Mouse (Mus musculus) heart, adult 2 months (tissue): ENCODE measurements around the gene Micu1. TPM values are rescaled to one million over a fixed set of nuclear protein-coding genes. Genes with fewer than 3 reads are reported as not detected.

ENCODE experiments used
- DNase-seq, 2 experiments: peaks; one replicate each; pipeline ENCODE4 v3.0.0; 2021
- H3K27ac ChIP-seq: fragments of 200-600 bp; 2 replicates; pipeline ENCODE4 v1.8.1; 2022
- H3K27me3 ChIP-seq: fragments of 200-500 bp; 2 replicates; pipeline ENCODE4 v1.6.1; 2012; ENCODE audit warnings: mild to moderate bottlenecking, low read length, inconsistent platforms, mixed read lengths; ENCODE audit not compliant: control insufficient read depth, insufficient read depth
- H3K36me3 ChIP-seq: fragments of 200-500 bp; 2 replicates; pipeline ENCODE4 v1.6.1; 2012; ENCODE audit warnings: low read length, inconsistent platforms; ENCODE audit not compliant: control insufficient read depth, insufficient read depth
- H3K4me1 ChIP-seq: fragments of 200-500 bp; 2 replicates; pipeline ENCODE4 v1.6.1; 2011; ENCODE audit warnings: low read length; ENCODE audit not compliant: control insufficient read depth, insufficient read depth
- H3K4me3 ChIP-seq: fragments of 200-600 bp; 2 replicates; pipeline ENCODE4 v1.8.1; 2022
- H3K79me2 ChIP-seq: fragments of 200-500 bp; replicated peaks from 2 replicates; pipeline ENCODE4 v1.6.1; 2012; ENCODE audit warnings: mild to moderate bottlenecking, inconsistent platforms, low read length, moderate library complexity, mixed read lengths; ENCODE audit not compliant: control insufficient read depth, insufficient read depth
- H3K9ac ChIP-seq: fragments of 200-500 bp; 2 replicates; pipeline ENCODE4 v1.6.1; 2012; ENCODE audit warnings: low read depth, mild to moderate bottlenecking, control low read depth, inconsistent platforms, low read length, mixed read lengths
- CTCF ChIP-seq: fragments of 200-600 bp; IDR thresholded peaks from 2 replicates; pipeline ENCODE4 v1.8.1; 2022; ENCODE audit warnings: antibody characterized with exemption, mild to moderate bottlenecking, moderate library complexity
- EP300 ChIP-seq: fragments of 200-500 bp; IDR thresholded peaks from 2 replicates; pipeline ENCODE4 v1.6.1; 2011; ENCODE audit warnings: low read depth, low read length, control low read depth; ENCODE audit not compliant: insufficient read depth
- POLR2A ChIP-seq: fragments of 200-500 bp; IDR thresholded peaks from 2 replicates; pipeline ENCODE4 v1.6.1; 2011; ENCODE audit warnings: mild to moderate bottlenecking, low read depth, low read length, control low read depth; ENCODE audit not compliant: insufficient read depth
- whole genome bisulfite sequencing: fragments of 180-500 bp; shearing (Covaris S2); methylation state at CpG from one replicate; pipeline ENCODE4 v1.1.7; 2018; 5-methylcytosine and 5-hydroxymethylcytosine counted together
- intact Hi-C: fragments of 180-260 bp; cut with DNase I; formaldehyde crosslinking; loops from one replicate; pipeline ENCODE4 v1.15.1; 2025
- polyA plus RNA-seq: library from polyadenylated mRNA; depleted of rRNA; stranded (reverse); fragments of >200 nt; gene quantifications from 2 replicates; pipeline ENCODE4 v1.2.3, GENCODE M21; 2012
- total RNA-seq, 2 experiments: library from RNA; stranded (reverse); gene quantifications; 2 replicates each; pipeline ENCODE4 v1.2.3; 2021

Gene Micu1
- total and polyA plus RNA-seq, 3 experiments, result 14.1 to 19.7 (median 17.6) TPM

DNA sequence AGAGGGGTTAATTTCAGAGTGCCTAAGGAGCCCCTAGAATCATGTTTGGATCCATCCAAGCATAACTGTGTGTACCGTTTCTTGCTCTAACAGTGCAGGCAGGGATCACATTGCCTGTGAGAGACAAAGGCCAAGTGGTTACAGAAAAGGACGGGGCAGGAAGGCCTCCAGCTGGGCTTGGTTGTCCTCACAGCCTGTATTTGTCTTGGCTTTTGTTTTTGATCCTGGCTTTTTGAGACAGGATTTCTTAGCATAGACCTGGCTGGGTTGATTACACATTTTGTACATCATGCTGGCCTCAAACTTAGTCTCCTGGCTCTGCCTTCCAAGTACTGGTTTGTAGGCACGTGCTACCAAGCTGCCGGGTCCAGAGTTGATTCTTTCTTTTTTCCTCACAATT is 93.6 kb downstream of the Micu1 start:
- Histone ChIP-seq H3K36me3 (no peaks in the 10 kb centered on the region), H3K9ac (no peak overlapping the region), H3K4me1 (no peaks in the 10 kb centered on the region), H3K4me3 (no peak overlapping the region), H3K27me3 (no peaks in the 10 kb centered on the region), H3K79me2 (no peaks in the 10 kb centered on the region), H3K27ac (no peak overlapping the region)
- no peak for DNase-seq
- intact Hi-C loops, result no loop called here
- WGBS, result 79% methylated on average over 4 of the region's 4 CpGs
- no peak for TF ChIP-seq CTCF
- no peak for TF ChIP-seq POLR2A
- no peak for TF ChIP-seq EP300

DNA sequence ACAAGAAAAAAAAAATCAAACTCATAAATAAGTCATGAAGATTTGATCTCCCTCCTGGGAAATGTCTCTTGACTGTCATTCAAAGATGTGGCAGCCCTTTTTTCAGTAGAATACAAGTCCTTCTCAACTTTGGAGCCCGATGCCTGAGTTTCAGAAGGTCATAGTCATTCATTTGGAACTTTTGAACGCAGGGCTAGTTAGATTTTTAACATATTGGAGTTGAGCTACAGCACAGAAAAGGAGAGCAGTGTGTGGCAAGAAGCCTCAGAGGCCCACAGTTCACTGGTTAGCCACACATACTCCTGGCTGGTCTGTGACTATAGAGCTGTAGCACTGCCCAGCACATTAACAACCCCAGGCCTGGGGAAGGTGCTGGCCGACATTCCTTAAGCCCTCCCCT is 96.1 kb downstream of the Micu1 start:
- Histone ChIP-seq H3K4me1 (no peaks in the 10 kb centered on the region), H3K9ac (no peak overlapping the region), H3K79me2 (no peaks in the 10 kb centered on the region), H3K27ac (no peak overlapping the region), H3K36me3 (no peaks in the 10 kb centered on the region), H3K4me3 (no peak overlapping the region), H3K27me3 (no peaks in the 10 kb centered on the region)
- intact Hi-C loops, result no loop called here
- WGBS, result 91% methylated on average over 3 of the region's 3 CpGs
- TF ChIP-seq CTCF (no peak), POLR2A (no peak), EP300 (no peak)
- no peak for DNase-seq

- no peak for TF ChIP-seq EP300
- no peaks in the 10 kb centered on the region for H3K4me1 ChIP-seq
- no peaks in the 10 kb centered on the region for H3K36me3 ChIP-seq
- 58% methylated on average over 13 of the region's 13 CpGs for WGBS
- no peak overlapping the region for H3K4me3 ChIP-seq
- no peaks in the 10 kb centered on the region for H3K79me2 ChIP-seq
- intact Hi-C loops, result no loop called here
- DNase-seq, result peak in 1 of 2 experiments; percentile 17
- no peak overlapping the region for H3K9ac ChIP-seq
- no peaks in the 10 kb centered on the region for H3K27me3 ChIP-seq
- H3K27ac ChIP-seq, result no peak overlapping the region
Observed at GRCm38 (mm10) chr10:59799303-59800044, 97.2 kb downstream of the Micu1 start.

DNA sequence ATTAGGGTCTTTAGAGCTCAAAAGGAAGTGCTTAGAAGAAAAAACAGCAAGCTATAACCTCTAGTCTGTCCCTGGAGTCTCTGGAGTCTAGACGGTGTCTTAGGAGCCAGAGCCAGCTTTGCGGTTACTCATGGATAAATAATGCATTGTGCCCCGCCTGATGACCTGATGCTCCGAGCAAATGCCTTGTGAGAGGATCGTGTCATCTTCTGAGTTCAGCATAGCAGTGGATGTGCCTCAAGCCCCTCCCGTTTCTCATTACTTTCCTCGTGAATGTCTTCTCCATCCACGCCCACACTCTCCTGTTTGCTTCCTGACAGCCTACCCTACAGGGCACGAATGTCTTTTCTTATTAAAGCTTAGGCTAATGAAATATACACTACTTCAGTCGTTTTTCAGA is 97.9 kb downstream of the Micu1 start:
- no peak overlapping the region for H3K27ac ChIP-seq
- intact Hi-C loops, result no loop called here
- TF ChIP-seq EP300 (no peak), POLR2A (no peak)

DNA sequence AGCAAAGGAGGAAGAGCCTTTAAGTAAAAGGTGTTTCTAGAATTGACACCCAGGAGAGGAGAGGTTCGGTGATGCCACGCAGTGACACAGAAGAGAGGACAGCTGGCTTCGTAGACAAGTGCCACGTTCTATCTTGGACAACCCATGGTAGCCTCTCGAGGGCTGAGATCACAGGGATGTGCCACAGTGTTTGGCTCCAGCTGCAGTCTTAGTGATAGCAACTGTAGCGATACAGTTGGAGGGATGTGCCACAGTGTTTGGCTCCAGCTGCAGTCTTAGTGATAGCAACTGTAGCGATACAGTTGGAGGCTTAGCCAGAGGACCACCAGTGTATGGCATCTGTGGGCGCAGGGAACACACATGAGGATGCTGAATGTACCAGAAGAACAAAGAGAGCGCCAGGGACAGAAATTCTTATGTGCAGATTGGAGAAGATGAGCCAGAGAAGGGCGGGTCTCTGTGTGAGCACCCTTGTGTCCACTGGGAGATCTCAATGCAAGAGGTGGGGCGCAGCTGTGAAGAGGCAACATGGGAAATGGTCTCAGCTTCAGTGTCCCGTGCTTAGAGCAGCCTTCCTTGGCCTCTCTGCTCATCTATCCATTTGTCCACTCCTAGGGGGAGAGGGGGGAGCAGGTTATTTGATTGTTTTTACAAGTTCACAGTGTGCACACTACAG is 98.7 kb downstream of the Micu1 start:
- intact Hi-C loops, result no loop called here
- H3K27ac ChIP-seq, result no peak overlapping the region
- 88% methylated on average over 12 of the region's 12 CpGs for WGBS

More for the DNA sequence above, 97.9 kb downstream of the Micu1 start:
- Histone ChIP-seq H3K36me3 (no peaks in the 10 kb centered on the region), H3K9ac (no peak overlapping the region), H3K27me3 (no peaks in the 10 kb centered on the region), H3K79me2 (no peaks in the 10 kb centered on the region), H3K4me3 (no peak overlapping the region), H3K4me1 (no peaks in the 10 kb centered on the region)
- DNase-seq, result no peak
- WGBS, result 54% methylated on average over 10 of the region's 10 CpGs

DNA sequence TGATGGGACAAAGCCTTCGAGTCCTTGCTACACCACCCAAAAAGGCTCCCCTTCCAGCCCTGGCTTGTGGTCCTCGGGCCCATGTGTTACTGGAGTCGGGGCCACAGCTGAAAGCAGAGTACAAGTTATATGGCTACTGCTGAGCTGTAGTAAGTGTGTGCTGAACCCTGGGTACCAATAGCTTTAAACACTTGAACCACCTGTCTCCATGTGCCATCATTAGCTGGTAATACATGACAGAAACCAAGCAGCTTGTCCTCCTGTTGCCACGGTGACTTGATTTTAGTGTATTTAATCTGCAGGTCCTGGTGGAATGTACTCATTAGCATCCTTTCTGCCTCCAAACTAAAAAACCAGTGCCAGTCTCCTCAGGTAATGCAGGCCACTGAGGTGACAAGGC is 106.4 kb downstream of the Micu1 start:
- Histone ChIP-seq H3K79me2 (no peaks in the 10 kb centered on the region), H3K27ac (no peak overlapping the region), H3K36me3 (no peaks in the 10 kb centered on the region), H3K27me3 (no peaks in the 10 kb centered on the region), H3K9ac (no peak overlapping the region), H3K4me1 (no peaks in the 10 kb centered on the region), H3K4me3 (no peak overlapping the region)
- 98% methylated on average over 4 of the region's 4 CpGs for WGBS
- intact Hi-C loops, result no loop called here
- DNase-seq, result no peak
- TF ChIP-seq POLR2A, result no peak
- no peak for TF ChIP-seq EP300
- no peak for TF ChIP-seq CTCF

More for the DNA sequence above, 98.7 kb downstream of the Micu1 start:
- no peaks in the 10 kb centered on the region for H3K27me3 ChIP-seq
- H3K9ac ChIP-seq, result no peak overlapping the region
- TF ChIP-seq POLR2A, result no peak
- no peak for TF ChIP-seq CTCF
- no peak for TF ChIP-seq EP300
- H3K4me1 ChIP-seq, result no peaks in the 10 kb centered on the region
- H3K4me3 ChIP-seq, result no peak overlapping the region
- H3K79me2 ChIP-seq, result no peaks in the 10 kb centered on the region
- H3K36me3 ChIP-seq, result no peaks in the 10 kb centered on the region
- DNase-seq, result no peak
